Mouse (Mus musculus) bone marrow, adult 2 months (tissue): ENCODE measurements around the gene Kctd15.

Source experiments
- CTCF ChIP-seq: fragments of 200-500 bp; IDR thresholded peaks from 2 replicates; pipeline ENCODE4 v1.5.1; 2011; ENCODE audit warnings: low read length, control low read depth; ENCODE audit not compliant: control insufficient read depth, insufficient read depth
- POLR2A ChIP-seq: fragments of 200-500 bp; IDR thresholded peaks from 2 replicates; pipeline ENCODE4 v1.6.1; 2011; ENCODE audit warnings: low read depth, mild to moderate bottlenecking, control low read depth, low read length, borderline replicate concordance; ENCODE audit not compliant: control insufficient read depth

DNA sequence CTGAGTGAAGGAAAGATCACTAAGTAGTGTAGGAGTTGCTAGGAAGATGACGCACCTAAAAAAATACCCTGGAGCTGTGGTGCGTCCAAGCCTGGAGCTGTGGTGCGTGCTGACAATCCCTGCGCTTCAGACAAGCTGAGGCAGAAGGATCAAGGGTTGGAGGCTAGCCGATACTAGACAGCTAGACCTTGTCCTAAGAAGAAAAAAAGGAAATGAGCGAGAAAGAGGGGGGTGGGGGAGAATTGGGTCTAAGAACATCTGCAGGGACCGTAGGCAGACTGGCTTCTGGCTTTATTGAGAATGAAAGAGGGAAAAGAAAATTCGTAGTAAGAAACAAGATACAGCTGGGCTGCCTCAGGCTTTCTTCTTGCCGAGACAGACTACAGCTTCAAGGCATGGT lies 58.0 kb downstream of the Kctd15 start:
- TF ChIP-seq CTCF (no peak), POLR2A (no peak)
